Comparison of ENCODE assay signal across 8 mouse cellular contexts in genomic region chr12:54656039-54656395, GRCm38 (mm10). TPM values are rescaled to one million over a fixed set of nuclear protein-coding genes. Genes with fewer than 3 reads are reported as not detected.
DNase-seq lines count a peak whose midpoint lies in the region; ATAC-seq and TF ChIP-seq lines count a peak whose summit lies in the region.

No protein-coding gene starts in this region.

- H3K9me3 ChIP-seq in heart, embryonic 15.5 days (replicated peaks): no peaks in the 10 kb centered on the region
- H3K9me3 ChIP-seq in ES-Bruce4 (replicated peaks; ENCODE audit: control insufficient read depth, insufficient read depth, low read length, poor library complexity, severe bottlenecking): no peaks in the 10 kb centered on the region
- no peaks in the 10 kb centered on the region for H3K9me3 ChIP-seq in erythroblast, embryonic 14.5 days (ENCODE audit: control insufficient read depth, low read length)
- no peaks in the 10 kb centered on the region for H3K9me3 ChIP-seq in limb, embryonic 15.5 days
- no peaks in the 10 kb centered on the region for H3K9me3 ChIP-seq in stomach, embryonic 15.5 days

- no peaks in the 10 kb centered on the region for H3K36me3 ChIP-seq in heart, embryonic 15.5 days
- H3K36me3 ChIP-seq in ES-Bruce4 (ENCODE audit: control insufficient read depth, insufficient read depth, low read length, poor library complexity, severe bottlenecking): no peaks in the 10 kb centered on the region
- peaks cover 4% of the 10 kb centered on the region for H3K36me3 ChIP-seq in erythroblast, embryonic 14.5 days (ENCODE audit: control insufficient read depth)
- no peaks in the 10 kb centered on the region for H3K36me3 ChIP-seq in limb, embryonic 15.5 days
- H3K36me3 ChIP-seq in stomach, embryonic 15.5 days: no peaks in the 10 kb centered on the region

- H3K27ac ChIP-seq in heart, embryonic 15.5 days: peak overlapping the region; percentile 91
- 0 out of 2 replicates have a peak overlapping the region, but pooled peaks have one; percentile 2 for H3K27ac ChIP-seq in ES-Bruce4 (ENCODE audit: insufficient read depth, low read length)
- H3K27ac ChIP-seq in limb, embryonic 15.5 days: peak overlapping the region; percentile 88
- H3K27ac ChIP-seq in stomach, embryonic 15.5 days: peak overlapping the region; percentile 84

- peak overlapping the region; percentile 83 for H3K4me2 ChIP-seq in heart, embryonic 15.5 days
- peak overlapping the region; percentile 69 for H3K4me2 ChIP-seq in limb, embryonic 15.5 days
- H3K4me2 ChIP-seq in stomach, embryonic 15.5 days: peak overlapping the region; percentile 80

- under 1% methylated on average over 22 of the region's 22 CpGs for WGBS in heart, embryonic 15.5 days
- whole genome bisulfite sequencing in limb, embryonic 15.5 days: under 1% methylated on average over 22 of the region's 22 CpGs
- 0% methylated on average over 22 of the region's 22 CpGs for WGBS in stomach, embryonic 15.5 days

- peak overlapping the region; percentile 76 for H3K9ac ChIP-seq in heart, embryonic 15.5 days
- peak overlapping the region; percentile 77 for H3K9ac ChIP-seq in ES-Bruce4 (ENCODE audit: low read depth, poor library complexity, severe bottlenecking)
- H3K9ac ChIP-seq in limb, embryonic 15.5 days: peak overlapping the region; percentile 59
- H3K9ac ChIP-seq in stomach, embryonic 15.5 days: peak overlapping the region; percentile 77

- H3K4me1 ChIP-seq in heart, embryonic 15.5 days (replicated peaks): peaks cover 38% of the 10 kb centered on the region
- H3K4me1 ChIP-seq in ES-Bruce4 (ENCODE audit: control insufficient read depth, insufficient read depth, low read length): no peaks in the 10 kb centered on the region
- peaks cover 46% of the 10 kb centered on the region for H3K4me1 ChIP-seq in erythroblast, embryonic 14.5 days (ENCODE audit: control insufficient read depth)
- H3K4me1 ChIP-seq in limb, embryonic 15.5 days: peaks cover 14% of the 10 kb centered on the region
- peaks cover 28% of the 10 kb centered on the region for H3K4me1 ChIP-seq in stomach, embryonic 15.5 days

- DNase-seq in heart, adult 9 months (ENCODE audit: low spot score in 2 of 2): no peak
- DNase-seq in gastrocnemius, adult 8-10 months (ENCODE audit: low spot score in 2 of 2): no peak
- DNase-seq in spleen, postnatal 14 days (ENCODE audit: low spot score in 2 of 2): no peak

- no peak for TF ChIP-seq CTCF in ES-Bruce4 (IDR thresholded peaks at IDR 0.05; ENCODE audit: low read depth, low read length)

- no peak for TF ChIP-seq POLR2A in ES-Bruce4 (IDR thresholded peaks at IDR 0.05; ENCODE audit: insufficient read depth, low read length)

- H3K27me3 ChIP-seq in heart, embryonic 15.5 days: no peaks in the 10 kb centered on the region
- no peaks in the 10 kb centered on the region for H3K27me3 ChIP-seq in ES-Bruce4 (ENCODE audit: control insufficient read depth, insufficient read depth, low read length, poor library complexity, severe bottlenecking)
- H3K27me3 ChIP-seq in erythroblast, embryonic 14.5 days (ENCODE audit: control insufficient read depth): no peaks in the 10 kb centered on the region
- no peaks in the 10 kb centered on the region for H3K27me3 ChIP-seq in limb, embryonic 15.5 days
- no peaks in the 10 kb centered on the region for H3K27me3 ChIP-seq in stomach, embryonic 15.5 days (replicated peaks)

- peak overlapping the region; percentile 77 for H3K4me3 ChIP-seq in heart, embryonic 15.5 days
- peak overlapping the region; percentile 96 for H3K4me3 ChIP-seq in ES-Bruce4 (ENCODE audit: low read depth, low read length)
- peak overlapping the region; percentile 84 for H3K4me3 ChIP-seq in erythroblast, embryonic 14.5 days (replicated peaks)
- peak overlapping the region; percentile 63 for H3K4me3 ChIP-seq in limb, embryonic 15.5 days
- H3K4me3 ChIP-seq in stomach, embryonic 15.5 days (replicated peaks): peak overlapping the region; percentile 64

- no peak for TF ChIP-seq EP300 in ES-Bruce4 (IDR thresholded peaks at IDR 0.05; ENCODE audit: insufficient read depth, low read depth, low read length)

- no peak; the same call in 1 of the 2 replicates for ATAC-seq in heart, embryonic 15.5 days (replicated peaks; ENCODE audit: insufficient number of reproducible peaks, insufficient read depth, low FRiP score, low read depth)
- ATAC-seq in limb, embryonic 15.5 days (ENCODE audit: insufficient number of reproducible peaks, low FRiP score, low TSS enrichment, low read depth): peak; percentile 73; the same call in 1 of the 2 replicates
- no peak; the same call in 1 of the 2 replicates for ATAC-seq in stomach, embryonic 15.5 days (ENCODE audit: insufficient read depth, low FRiP score, low read depth)

RNA-seq across cellular contexts. Expression of gene Sptssa, which starts 0.4 kb away (rescaled TPM):
- 137 and 138 TPM in 2 replicates for polyA plus RNA-seq in heart, embryonic 15.5 days (2015; fragmentation: Nextera tagmentation; extraction: Ambion mirVana)
- 21.4 and 28.6 TPM in 2 replicates for polyA plus RNA-seq in ES-Bruce4 (2011; ENCODE audit: insufficient read depth, insufficient read length, low read depth, missing spikeins)
- polyA plus RNA-seq in erythroblast, embryonic 14.5 days (2012): 0.04 and 0.14 TPM in 2 replicates
- polyA plus RNA-seq in limb, embryonic 15.5 days (2015; fragmentation: Nextera tagmentation; extraction: Ambion mirVana): 237 and 244 TPM in 2 replicates
- 218 and 229 TPM in 2 replicates for polyA plus RNA-seq in stomach, embryonic 15.5 days (2015; fragmentation: Nextera tagmentation; extraction: Ambion mirVana)
- total RNA-seq in gastrocnemius, adult 8-10 months (2022): 10 to 100 TPM; 16.3 to 23.9 (median 19.2) TPM

RNA-seq across cellular contexts. Expression of gene Eapp, which starts 39.7 kb away (rescaled TPM):
- 47.8 and 50.6 TPM in 2 replicates for polyA plus RNA-seq in heart, embryonic 15.5 days (2015; fragmentation: Nextera tagmentation; extraction: Ambion mirVana)
- 44.4 and 46.6 TPM in 2 replicates for polyA plus RNA-seq in ES-Bruce4 (2011; ENCODE audit: insufficient read depth, insufficient read length, low read depth, missing spikeins)
- polyA plus RNA-seq in erythroblast, embryonic 14.5 days (2012): 3.7 and 5.9 TPM in 2 replicates
- polyA plus RNA-seq in limb, embryonic 15.5 days (2015; fragmentation: Nextera tagmentation; extraction: Ambion mirVana): 69.2 and 69.4 TPM in 2 replicates
- 56.1 and 60.4 TPM in 2 replicates for polyA plus RNA-seq in stomach, embryonic 15.5 days (2015; fragmentation: Nextera tagmentation; extraction: Ambion mirVana)
- 10 to 100 TPM; 15.1 to 24.6 (median 15.1) TPM for total RNA-seq in gastrocnemius, adult 8-10 months (2022)

Comparison
In these comparisons a context has a peak if more than half of its experiments do, and no peak if none do; other contexts are left out.
1. H3K27ac ChIP-seq: peak in every context shown above with its lines; median percentile 91 in heart, embryonic 15.5 days; 88 in limb, embryonic 15.5 days; 84 in stomach, embryonic 15.5 days; 2 in ES-Bruce4.
2. RNA of gene Sptssa, which starts 0.4 kb away (polyA plus RNA-seq): 237 to 244 TPM in limb, embryonic 15.5 days, 218 to 229 TPM in stomach, embryonic 15.5 days, 137 to 138 TPM in heart, embryonic 15.5 days and 21.4 to 28.6 TPM in ES-Bruce4; 0.04 to 0.14 TPM in erythroblast, embryonic 14.5 days; every median in the first group is over 10 times any median in the second.
3. Peak in every context shown above with its lines, with median percentiles within 50 percentile points of each other: H3K4me2 ChIP-seq, H3K4me3 ChIP-seq and H3K9ac ChIP-seq.